In genomic region chr8:111735791-111736190, GRCm38 (mm10) we compare ENCODE assay signal across 8 mouse cellular contexts. TPM values are rescaled to one million over a fixed set of nuclear protein-coding genes. Genes with fewer than 3 reads are reported as not detected.
DNase-seq lines count a peak whose midpoint lies in the region; ATAC-seq and TF ChIP-seq lines count a peak whose summit lies in the region.

No protein-coding gene starts in this region.

- H3K36me3 ChIP-seq in forebrain, embryonic 15.5 days: no peaks in the 10 kb centered on the region
- no peaks in the 10 kb centered on the region for H3K36me3 ChIP-seq in midbrain, embryonic 15.5 days (replicated peaks)

- H3K9me3 ChIP-seq in forebrain, embryonic 15.5 days: no peaks in the 10 kb centered on the region
- no peaks in the 10 kb centered on the region for H3K9me3 ChIP-seq in midbrain, embryonic 15.5 days

- DNase-seq in cerebellum, adult 8-10 months: peak; percentile 16
- DNase-seq in cerebellum, adult 11-12 months: no peak
- DNase-seq in layer of hippocampus, adult 2 months (ENCODE audit: low spot score in 2 of 2): no peak
- DNase-seq in layer of hippocampus, adult 9-11 months: no peak
- DNase-seq in spleen, postnatal 4 days (ENCODE audit: low spot score in 2 of 2): no peak
- DNase-seq in yolk sac, embryonic 10.5 days (ENCODE audit: low spot score): no peak

- H3K4me1 ChIP-seq in forebrain, embryonic 15.5 days: peaks cover 90% of the 10 kb centered on the region
- peaks cover 89% of the 10 kb centered on the region for H3K4me1 ChIP-seq in midbrain, embryonic 15.5 days

- H3K27ac ChIP-seq in layer of hippocampus, adult 2 months: peak overlapping the region; percentile 97
- peak overlapping the region; percentile 48 for H3K27ac ChIP-seq in forebrain, embryonic 15.5 days (replicated peaks)
- H3K27ac ChIP-seq in midbrain, embryonic 15.5 days: peak overlapping the region; percentile 24; the same call in 1 of the 2 replicates

- 77% methylated on average over 4 of the region's 4 CpGs for WGBS in forebrain, embryonic 15.5 days
- WGBS in midbrain, embryonic 15.5 days: 69% methylated on average over 4 of the region's 4 CpGs

- 0 out of 2 replicates have a peak overlapping the region, but pooled peaks have one; percentile 6 for H3K9ac ChIP-seq in forebrain, embryonic 15.5 days (replicated peaks)
- peak overlapping the region; percentile 26; the same call in 1 of the 2 replicates for H3K9ac ChIP-seq in midbrain, embryonic 15.5 days

- H3K27me3 ChIP-seq in forebrain, embryonic 15.5 days: no peaks in the 10 kb centered on the region
- H3K27me3 ChIP-seq in midbrain, embryonic 15.5 days (replicated peaks): no peaks in the 10 kb centered on the region

- no peak overlapping the region for H3K4me2 ChIP-seq in forebrain, embryonic 15.5 days (replicated peaks)
- H3K4me2 ChIP-seq in midbrain, embryonic 15.5 days: no peak overlapping the region

- TF ChIP-seq CTCF in layer of hippocampus, adult 2 months (conservative IDR thresholded peaks at IDR 0.05): no peak

- no peak for ATAC-seq in forebrain, embryonic 15.5 days (replicated peaks)
- no peak for ATAC-seq in midbrain, embryonic 15.5 days (replicated peaks)

- H3K4me3 ChIP-seq in layer of hippocampus, adult 2 months: peak overlapping the region; percentile 24; the same call in 1 of the 2 replicates
- no peak overlapping the region for H3K4me3 ChIP-seq in forebrain, embryonic 15.5 days
- no peak overlapping the region for H3K4me3 ChIP-seq in midbrain, embryonic 15.5 days

RNA-seq across cellular contexts. Expression of gene Bcar1, which starts 7.8 kb away (rescaled TPM):
- 10 to 100 TPM; 66.1 to 69.7 TPM for total RNA-seq in layer of hippocampus, adult 2 months (2021)
- 51.8 and 55.1 TPM in 2 replicates for polyA plus RNA-seq in forebrain, embryonic 15.5 days (2015; fragmentation: Nextera tagmentation; extraction: Ambion mirVana)
- polyA plus RNA-seq in midbrain, embryonic 15.5 days (2015; fragmentation: Nextera tagmentation; extraction: Ambion mirVana): 51.9 and 55.8 TPM in 2 replicates

RNA-seq across cellular contexts. Expression of gene Ctrb1, which starts 45.0 kb away (rescaled TPM):
- total RNA-seq in layer of hippocampus, adult 2 months (2021): not detected
- not detected in 2 replicates for polyA plus RNA-seq in forebrain, embryonic 15.5 days (2015; fragmentation: Nextera tagmentation; extraction: Ambion mirVana)
- 2.5 TPM in 1 of 2 replicates, not detected in the other for polyA plus RNA-seq in midbrain, embryonic 15.5 days (2015; fragmentation: Nextera tagmentation; extraction: Ambion mirVana)

Comparison
In these comparisons a context has a peak if more than half of its experiments do, and no peak if none do; other contexts are left out.
1. H3K27ac ChIP-seq: peak in every context shown above with its lines; median percentile 97 in layer of hippocampus, adult 2 months; 48 in forebrain, embryonic 15.5 days; 24 in midbrain, embryonic 15.5 days.